Mouse (Mus musculus) neutrophil, adult 83 days (primary cell): ENCODE data around the gene Tubb3. TPM values are rescaled to one million over a fixed set of nuclear protein-coding genes. Genes with fewer than 3 reads are reported as not detected.

ENCODE experiments used
- total RNA-seq, 2 experiments: library from RNA; stranded (reverse); gene quantifications; one replicate each; pipeline ENCODE4 v1.2.4; 2023

Gene Tubb3
- total RNA-seq: under 1 TPM in 1 of 2 experiments, not detected in 1; 0.55 TPM

GRCm38 (mm10) chr8:123411246-123411645 is at the start of gene Tubb3:
Tubb3 (plus strand) TSS chr8:123411424.

GRCm38 (mm10) chr8:123373403-123374238 is 37.6 kb upstream of the Tubb3 start, which contains the start of gene Tcf25:
Tcf25 (plus strand) TSS chr8:123373753.

GRCm38 (mm10) chr8:123406786-123407185 is 4.4 kb upstream of the Tubb3 start, which contains the start of gene Mc1r:
Mc1r (plus strand) TSS chr8:123407107.

GRCm38 (mm10) chr8:123423441-123423840 is 12.2 kb downstream of the Tubb3 start, which contains the start of gene Def8:
Def8 (plus strand) TSS chr8:123423527.

Other genes with a start within 250 kb of the Tubb3 start
- not detected for gene Dpep1, start 225.2 kb upstream of the Tubb3 start, total RNA-seq
- gene Chmp1a, start 198.7 kb upstream of the Tubb3 start, total RNA-seq: 10 to 100 TPM; 52.4 to 81.8 TPM
- not detected for gene Spata33, start 198.6 kb upstream of the Tubb3 start, total RNA-seq
- 10 to 100 TPM; 27.1 TPM for gene Cdk10, start 186.6 kb upstream of the Tubb3 start, total RNA-seq
- gene Spata2l, start 175.2 kb upstream of the Tubb3 start, total RNA-seq: 1 to 10 TPM; 4.2 to 4.7 TPM
- gene Zfp276, start 157.2 kb upstream of the Tubb3 start, total RNA-seq: 10 to 100 TPM; 36.9 to 43.0 TPM
- 10 to 100 TPM; 38.2 to 42.2 TPM for gene Vps9d1, start 157.1 kb upstream of the Tubb3 start, total RNA-seq
- gene Fanca, start 92.8 kb upstream of the Tubb3 start, total RNA-seq: 10 to 100 TPM; 46.4 to 55.6 TPM
- under 1 TPM; 0.42 to 0.66 TPM for gene Spire2, start 78.7 kb upstream of the Tubb3 start, total RNA-seq
- gene Tcf25, start 37.7 kb upstream of the Tubb3 start, total RNA-seq: 100 to 1,000 TPM; 125 to 150 TPM
- gene Mc1r, start 4.3 kb upstream of the Tubb3 start, total RNA-seq: not detected
- 10 to 100 TPM; 41.2 to 44.3 TPM for gene Def8, start 12.1 kb downstream of the Tubb3 start, total RNA-seq
- 10 to 100 TPM; 30.9 to 34.3 TPM for gene Afg3l1, start 66.5 kb downstream of the Tubb3 start, total RNA-seq
- gene Dbndd1, start 104.0 kb downstream of the Tubb3 start, total RNA-seq: not detected
- 1 to 10 TPM; 1.6 to 2.2 TPM for gene Gas8, start 107.4 kb downstream of the Tubb3 start, total RNA-seq
- 10 to 100 TPM; 47.8 to 49.2 TPM for gene Rhou, start 242.5 kb downstream of the Tubb3 start, total RNA-seq